Mouse (Mus musculus) right cerebral cortex, postnatal 10 days (tissue): Measurements from ENCODE around the gene 1700013H16Rik.
"Not testable (repeated sequence)": the region's sequence is repeated elsewhere in the genome, so short reads cannot be mapped to it uniquely, and the experiment has no call there.

Experiments
- DNase-seq, 2 experiments: peaks; one replicate each; pipeline ENCODE4 v3.0.0; 2021; ENCODE audit warnings: low spot score in 2 of 2

The 1700013H16Rik gene

GRCm38 (mm10) chrX:53757736-53758135 lies at the start of gene 1700013H16Rik:
Gene 1700013H16Rik, minus strand, starts transcription at chrX:53757831.
- DNase-seq = no peak

GRCm38 (mm10) chrX:53799074-53799473 lies 41.4 kb upstream of the 1700013H16Rik start:
- DNase-seq = no peak

- DNase-seq = not testable (repeated sequence)
These were observed 39.9 kb upstream of the 1700013H16Rik start, which contains the start of gene Xlr for GRCm38 (mm10) chrX:53797519-53797918. Gene Xlr, minus strand, starts transcription at chrX:53797706.

- no peak for DNase-seq
These were observed 18.6 kb upstream of the 1700013H16Rik start, which contains the start of gene Zfp36l3 for GRCm38 (mm10) chrX:53776276-53776675. Gene Zfp36l3, minus strand, starts transcription at chrX:53776394.

GRCm38 (mm10) chrX:53752851-53753250 lies 4.8 kb downstream of the 1700013H16Rik start:
- no peak for DNase-seq

- DNase-seq = no peak
These were observed 28.7 kb downstream of the 1700013H16Rik start for GRCm38 (mm10) chrX:53728967-53729366.

GRCm38 (mm10) chrX:53724596-53724995 lies 33.0 kb downstream of the 1700013H16Rik start, which contains the start of gene 4930502E18Rik:
Gene 4930502E18Rik, plus strand, starts transcription at chrX:53724826.
- DNase-seq = no peak

GRCm38 (mm10) chrX:53716323-53717182 lies 41.1 kb downstream of the 1700013H16Rik start:
- DNase-seq = peak; percentile 47 to 54

GRCm38 (mm10) chrX:53715942-53716322 lies 41.7 kb downstream of the 1700013H16Rik start:
- no peak for DNase-seq

- DNase-seq = no peak
These were observed 55.0 kb downstream of the 1700013H16Rik start for GRCm38 (mm10) chrX:53702673-53703072.

GRCm38 (mm10) chrX:53699225-53699624 lies 58.4 kb downstream of the 1700013H16Rik start:
- DNase-seq = no peak

GRCm38 (mm10) chrX:53694008-53694777 lies 63.4 kb downstream of the 1700013H16Rik start:
- no peak for DNase-seq

- no peak for DNase-seq
These were observed 64.5 kb downstream of the 1700013H16Rik start for GRCm38 (mm10) chrX:53693141-53693540.
